Mouse (Mus musculus): ENCODE results near the gene Kdm1b.

Gene Kdm1b

GRCm38 (mm10) chr13:47044617-47044947, 1.3 kb downstream of the Kdm1b start, which contains the start of gene Tpmt:
TSS of gene Tpmt (minus strand) at chr13:47044737.
- peaks cover 41% of the 10 kb centered on the region for H3K4me1 ChIP-seq (replicated peaks; ENCODE audit: low read depth, low read length)
- TF ChIP-seq CTCF (conservative IDR thresholded peaks at IDR 0.05; ENCODE audit: low read length) (no peak), NANOG (IDR thresholded peaks at IDR 0.05; ENCODE audit: borderline replicate concordance, low read length) (no peak), POU5F1 (IDR thresholded peaks at IDR 0.05; ENCODE audit: borderline replicate concordance, low read length) (no peak)
- H3K27me3 ChIP-seq (ENCODE audit: insufficient read depth, low read length): peaks cover 12% of the 10 kb centered on the region
- no peaks in the 10 kb centered on the region for H3K9me3 ChIP-seq (ENCODE audit: low read length)
- peak within 1 kb of the TSS; percentile 97 for H3K4me3 ChIP-seq (replicated peaks; ENCODE audit: low read length)
- no peaks in the 10 kb centered on the region for H3K36me3 ChIP-seq (ENCODE audit: insufficient read depth, low read length)

- H3K4me3 ChIP-seq (replicated peaks; ENCODE audit: low read length): no peak overlapping the region
- H3K9me3 ChIP-seq (ENCODE audit: low read length): no peaks in the 10 kb centered on the region
- peaks cover 21% of the 10 kb centered on the region for H3K36me3 ChIP-seq (ENCODE audit: insufficient read depth, low read length)
- no peak for TF ChIP-seq CTCF (conservative IDR thresholded peaks at IDR 0.05; ENCODE audit: low read length)
- no peak for TF ChIP-seq POU5F1 (IDR thresholded peaks at IDR 0.05; ENCODE audit: borderline replicate concordance, low read length)
- no peak for TF ChIP-seq NANOG (IDR thresholded peaks at IDR 0.05; ENCODE audit: borderline replicate concordance, low read length)
- H3K27me3 ChIP-seq (ENCODE audit: insufficient read depth, low read length): peaks cover 12% of the 10 kb centered on the region
- H3K4me1 ChIP-seq (replicated peaks; ENCODE audit: low read depth, low read length): peaks cover 42% of the 10 kb centered on the region
Observed at GRCm38 (mm10) chr13:47047996-47048395, 4.7 kb downstream of the Kdm1b start.

DNA sequence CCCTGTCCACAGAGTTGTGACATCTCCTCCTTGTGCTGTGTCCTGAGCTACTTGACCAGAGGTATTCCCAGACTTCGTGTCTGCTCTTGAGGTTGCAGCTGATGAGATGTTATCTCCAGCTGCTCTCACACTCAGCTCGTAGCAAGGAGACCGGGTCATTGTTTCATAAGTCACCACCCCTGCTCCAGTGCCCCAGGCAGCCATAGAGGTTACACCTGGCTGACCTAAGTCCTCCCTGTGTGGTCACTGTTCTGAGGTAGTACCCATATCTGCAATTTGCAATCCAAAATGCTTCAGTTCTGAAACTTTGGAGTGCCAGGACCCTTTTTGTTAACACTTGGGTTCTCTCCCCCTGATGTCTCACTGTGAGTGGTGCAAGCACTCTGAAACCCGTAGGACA, 6.7 kb downstream of the Kdm1b start:
- H3K36me3 ChIP-seq (ENCODE audit: insufficient read depth, low read length): peaks cover 37% of the 10 kb centered on the region
- no peaks in the 10 kb centered on the region for H3K27me3 ChIP-seq (ENCODE audit: insufficient read depth, low read length)
- H3K4me3 ChIP-seq (replicated peaks; ENCODE audit: low read length): peak overlapping the region; percentile 62; the same call in 1 of the 2 replicates
- no peaks in the 10 kb centered on the region for H3K9me3 ChIP-seq (ENCODE audit: low read length)
- H3K4me1 ChIP-seq (replicated peaks; ENCODE audit: low read depth, low read length): peaks cover 30% of the 10 kb centered on the region
- TF ChIP-seq CTCF (conservative IDR thresholded peaks at IDR 0.05; ENCODE audit: low read length): no peak
- TF ChIP-seq POU5F1 (IDR thresholded peaks at IDR 0.05; ENCODE audit: borderline replicate concordance, low read length): no peak
- no peak for TF ChIP-seq NANOG (IDR thresholded peaks at IDR 0.05; ENCODE audit: borderline replicate concordance, low read length)

DNA sequence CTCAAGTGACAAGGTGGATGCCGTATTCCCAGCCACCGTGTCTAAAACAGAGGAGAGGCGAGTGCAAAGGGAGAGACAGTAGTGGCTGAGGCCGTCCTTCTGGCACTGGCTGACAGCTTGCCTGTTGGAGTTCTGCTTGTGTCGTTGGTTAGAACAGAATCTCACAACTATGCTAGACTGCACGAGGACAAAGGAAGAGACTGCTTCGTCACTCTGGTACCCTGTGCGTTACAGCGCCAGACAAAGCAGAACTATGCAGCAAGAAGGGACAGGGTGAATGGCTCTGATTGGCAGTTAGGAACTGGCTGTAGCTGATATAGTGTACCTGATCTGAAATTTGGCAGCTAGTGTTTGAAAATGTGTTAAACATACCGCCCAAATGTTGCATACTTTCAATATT, 10.7 kb downstream of the Kdm1b start:
- TF ChIP-seq NANOG (IDR thresholded peaks at IDR 0.05; ENCODE audit: borderline replicate concordance, low read length): no peak
- no peak for TF ChIP-seq CTCF (conservative IDR thresholded peaks at IDR 0.05; ENCODE audit: low read length)
- TF ChIP-seq POU5F1 (IDR thresholded peaks at IDR 0.05; ENCODE audit: borderline replicate concordance, low read length): no peak
- H3K4me1 ChIP-seq (replicated peaks; ENCODE audit: low read depth, low read length): peaks cover 23% of the 10 kb centered on the region
- H3K27me3 ChIP-seq (ENCODE audit: insufficient read depth, low read length): no peaks in the 10 kb centered on the region
- no peak overlapping the region for H3K4me3 ChIP-seq (replicated peaks; ENCODE audit: low read length)
- no peaks in the 10 kb centered on the region for H3K9me3 ChIP-seq (ENCODE audit: low read length)
- peaks cover 56% of the 10 kb centered on the region for H3K36me3 ChIP-seq (ENCODE audit: insufficient read depth, low read length)

GRCm38 (mm10) chr13:47056126-47056525, 12.8 kb downstream of the Kdm1b start:
- H3K36me3 ChIP-seq (ENCODE audit: insufficient read depth, low read length): peaks cover 71% of the 10 kb centered on the region
- H3K9me3 ChIP-seq (ENCODE audit: low read length): no peaks in the 10 kb centered on the region
- peak overlapping the region; percentile 37; the same call in 1 of the 2 replicates for H3K4me3 ChIP-seq (replicated peaks; ENCODE audit: low read length)
- no peaks in the 10 kb centered on the region for H3K27me3 ChIP-seq (ENCODE audit: insufficient read depth, low read length)
- TF ChIP-seq POU5F1 (IDR thresholded peaks at IDR 0.05; ENCODE audit: borderline replicate concordance, low read length): no peak
- TF ChIP-seq CTCF (conservative IDR thresholded peaks at IDR 0.05; ENCODE audit: low read length): no peak
- peaks cover 16% of the 10 kb centered on the region for H3K4me1 ChIP-seq (replicated peaks; ENCODE audit: low read depth, low read length)

DNA sequence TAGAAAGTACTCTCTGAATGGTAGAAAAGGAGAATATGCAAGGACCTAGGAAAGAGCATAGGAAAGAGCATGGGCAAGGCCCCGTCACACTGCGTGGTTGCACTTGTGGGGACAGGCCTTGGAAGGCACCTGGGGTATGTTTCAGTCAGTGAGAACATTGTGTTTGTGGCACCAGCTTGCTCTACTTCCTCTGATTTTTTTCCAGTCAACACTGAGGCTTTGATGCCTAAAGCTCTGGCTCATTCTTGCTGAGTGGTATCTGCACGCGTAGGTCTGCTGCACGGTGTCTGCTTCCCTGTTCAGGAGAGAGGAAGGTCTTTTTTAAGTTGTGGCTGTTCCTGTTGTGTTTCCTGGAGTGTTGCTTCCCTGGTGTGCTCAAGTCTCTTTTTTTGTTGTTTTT, 13.5 kb downstream of the Kdm1b start:
- TF ChIP-seq NANOG (IDR thresholded peaks at IDR 0.05; ENCODE audit: borderline replicate concordance, low read length) (no peak), CTCF (conservative IDR thresholded peaks at IDR 0.05; ENCODE audit: low read length) (no peak), POU5F1 (IDR thresholded peaks at IDR 0.05; ENCODE audit: borderline replicate concordance, low read length) (no peak)
- Histone ChIP-seq H3K9me3 (ENCODE audit: low read length) (no peaks in the 10 kb centered on the region), H3K4me3 (replicated peaks; ENCODE audit: low read length) (no peak overlapping the region), H3K36me3 (ENCODE audit: insufficient read depth, low read length) (peaks cover 70% of the 10 kb centered on the region), H3K27me3 (ENCODE audit: insufficient read depth, low read length) (no peaks in the 10 kb centered on the region), H3K4me1 (replicated peaks; ENCODE audit: low read depth, low read length) (peaks cover 11% of the 10 kb centered on the region)

DNA sequence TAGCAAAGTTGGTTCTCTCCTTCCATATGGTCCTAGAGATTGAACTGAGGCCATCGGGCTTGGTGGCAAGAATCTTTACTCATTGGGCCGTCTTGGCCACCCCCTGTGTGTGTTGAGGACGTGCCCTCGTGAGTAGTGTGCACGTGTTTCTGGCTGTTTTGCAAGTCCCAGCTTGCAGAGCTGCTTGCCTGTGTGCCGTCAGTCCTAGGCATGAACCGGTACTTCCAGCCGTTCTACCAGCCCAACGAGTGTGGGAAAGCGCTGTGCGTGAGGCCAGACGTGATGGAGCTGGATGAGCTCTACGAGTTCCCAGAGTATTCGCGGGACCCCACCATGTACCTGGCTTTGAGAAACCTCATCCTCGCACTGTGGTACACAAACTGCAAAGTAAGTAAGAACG, 19.5 kb downstream of the Kdm1b start:
- Histone ChIP-seq H3K36me3 (ENCODE audit: insufficient read depth, low read length) (peaks cover 83% of the 10 kb centered on the region), H3K4me1 (replicated peaks; ENCODE audit: low read depth, low read length) (no peaks in the 10 kb centered on the region), H3K27me3 (ENCODE audit: insufficient read depth, low read length) (no peaks in the 10 kb centered on the region), H3K9me3 (ENCODE audit: low read length) (no peaks in the 10 kb centered on the region), H3K4me3 (replicated peaks; ENCODE audit: low read length) (no peak overlapping the region)
- no peak for TF ChIP-seq CTCF (conservative IDR thresholded peaks at IDR 0.05; ENCODE audit: low read length)
- no peak for TF ChIP-seq POU5F1 (IDR thresholded peaks at IDR 0.05; ENCODE audit: borderline replicate concordance, low read length)
- no peak for TF ChIP-seq NANOG (IDR thresholded peaks at IDR 0.05; ENCODE audit: borderline replicate concordance, low read length)

- no peak for TF ChIP-seq CTCF (conservative IDR thresholded peaks at IDR 0.05; ENCODE audit: low read length)
- TF ChIP-seq POU5F1 (IDR thresholded peaks at IDR 0.05; ENCODE audit: borderline replicate concordance, low read length): no peak
- no peak for TF ChIP-seq NANOG (IDR thresholded peaks at IDR 0.05; ENCODE audit: borderline replicate concordance, low read length)
- no peak overlapping the region for H3K4me3 ChIP-seq (replicated peaks; ENCODE audit: low read length)
- H3K27me3 ChIP-seq (ENCODE audit: insufficient read depth, low read length): no peaks in the 10 kb centered on the region
- no peaks in the 10 kb centered on the region for H3K4me1 ChIP-seq (replicated peaks; ENCODE audit: low read depth, low read length)
- peaks cover 86% of the 10 kb centered on the region for H3K36me3 ChIP-seq (ENCODE audit: insufficient read depth, low read length)
- H3K9me3 ChIP-seq (ENCODE audit: low read length): no peaks in the 10 kb centered on the region
Observed at GRCm38 (mm10) chr13:47063985-47064760, 20.9 kb downstream of the Kdm1b start.

DNA sequence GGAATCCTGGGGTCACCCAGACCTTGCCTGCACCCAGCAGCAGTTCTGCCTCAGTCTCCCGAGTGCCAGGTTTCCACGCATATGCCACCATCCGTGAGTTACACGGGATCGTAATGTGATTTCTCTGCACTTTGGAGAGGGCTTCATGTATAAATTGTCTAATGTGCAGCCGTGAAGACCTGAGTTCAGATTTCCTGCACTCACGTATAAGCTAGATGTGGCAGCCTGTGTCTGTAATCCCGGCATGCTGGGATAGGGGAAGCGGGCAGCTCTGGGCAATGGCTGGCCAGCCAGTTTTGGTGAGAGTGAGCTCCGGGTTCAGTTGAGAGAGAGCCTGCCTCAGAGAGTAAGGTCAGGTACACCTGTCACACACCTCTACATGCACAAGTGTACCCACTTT, 23.2 kb downstream of the Kdm1b start:
- Histone ChIP-seq H3K4me3 (replicated peaks; ENCODE audit: low read length) (no peak overlapping the region), H3K36me3 (ENCODE audit: insufficient read depth, low read length) (peaks cover 80% of the 10 kb centered on the region), H3K27me3 (ENCODE audit: insufficient read depth, low read length) (no peaks in the 10 kb centered on the region), H3K9me3 (ENCODE audit: low read length) (no peaks in the 10 kb centered on the region), H3K4me1 (replicated peaks; ENCODE audit: low read depth, low read length) (peaks cover under 1% of the 10 kb centered on the region; the same call in 1 of the 2 replicates)
- TF ChIP-seq CTCF (conservative IDR thresholded peaks at IDR 0.05; ENCODE audit: low read length): no peak
- no peak for TF ChIP-seq POU5F1 (IDR thresholded peaks at IDR 0.05; ENCODE audit: borderline replicate concordance, low read length)
- no peak for TF ChIP-seq NANOG (IDR thresholded peaks at IDR 0.05; ENCODE audit: borderline replicate concordance, low read length)

Data from E14TG2a.4 (cell line).